11 mouse cellular contexts compared by ENCODE assay signal in the genomic region with DNA sequence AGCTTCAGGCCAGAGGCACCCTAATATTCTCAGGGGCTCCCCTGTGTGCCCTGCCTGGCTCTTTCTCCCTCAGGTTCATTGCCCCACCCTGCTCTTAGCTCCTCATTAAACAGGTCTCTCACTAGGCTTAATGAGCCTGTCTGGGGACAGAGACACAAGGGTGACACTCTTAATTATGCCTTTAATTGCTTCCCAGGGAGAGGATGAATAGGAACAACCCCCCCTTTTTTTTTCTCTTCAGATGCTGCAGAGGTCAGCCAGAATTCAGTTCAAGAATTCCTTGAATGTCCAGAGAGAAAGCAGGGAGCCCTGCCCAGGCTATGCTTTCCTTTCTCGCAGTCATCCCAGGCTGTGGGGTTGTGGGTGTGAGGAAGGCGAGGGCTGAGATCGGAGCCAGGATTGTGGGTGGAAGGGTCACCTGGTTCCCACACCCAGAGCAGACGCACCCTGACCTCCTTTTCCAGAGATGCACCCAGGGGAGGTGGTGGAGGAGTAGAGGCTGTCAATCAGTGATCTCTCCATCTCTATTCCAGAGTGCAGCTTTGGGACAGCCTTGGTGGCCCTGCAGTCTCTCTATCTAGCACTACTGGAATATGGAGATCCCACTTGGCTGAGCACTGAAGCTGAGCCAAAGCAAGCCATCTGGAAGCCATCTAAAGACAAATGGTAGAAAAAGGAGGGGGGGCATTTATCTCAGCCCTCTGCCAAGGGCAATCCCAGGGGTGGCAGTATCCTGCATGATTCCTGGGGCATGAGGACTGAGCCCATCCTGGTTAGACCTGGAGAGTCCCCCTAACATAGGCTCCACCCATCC. TPM values are rescaled to one million over a fixed set of nuclear protein-coding genes. Genes with fewer than 3 reads are reported as not detected.
DNase-seq lines count a peak whose midpoint lies in the region; ATAC-seq lines count a peak whose summit lies in the region.
"Had no signal": no experiment of that assay in that cellular context is flagged by ENCODE, and none has a peak within 500 bp of the region (broad histone marks: within the 10 kb centered on the region; RNA-seq: fewer than 3 reads in every experiment).

No protein-coding gene starts in this region.

- no peaks in the 10 kb centered on the region for H3K27me3 ChIP-seq in embryonic facial prominence, embryonic 13.5 days
- no peaks in the 10 kb centered on the region for H3K27me3 ChIP-seq in midbrain, embryonic 14.5 days (ENCODE audit: control insufficient read depth, insufficient read depth, low read length)
- H3K27me3 ChIP-seq: CH12.LX; midbrain, embryonic 12.5 days had no signal

- no peak overlapping the region for H3K4me3 ChIP-seq in embryonic facial prominence, embryonic 13.5 days
- H3K4me3 ChIP-seq in midbrain, embryonic 14.5 days (replicated peaks; ENCODE audit: low read depth, low read length): no peak overlapping the region
- H3K4me3 ChIP-seq: midbrain, embryonic 12.5 days had no signal

- H3K9ac ChIP-seq in embryonic facial prominence, embryonic 13.5 days: no peak overlapping the region
- no peak overlapping the region for H3K9ac ChIP-seq in midbrain, embryonic 14.5 days (replicated peaks; ENCODE audit: low read length)
- H3K9ac ChIP-seq: midbrain, embryonic 12.5 days had no signal

- intact Hi-C loops in heart, postnatal 25 days (cut with DNase I): no loop called here

- WGBS in embryonic facial prominence, embryonic 13.5 days: 83% methylated on average over 4 of the region's 4 CpGs
- WGBS in midbrain, embryonic 14.5 days: 85% methylated on average over 4 of the region's 4 CpGs

- no peaks in the 10 kb centered on the region for H3K9me3 ChIP-seq in embryonic facial prominence, embryonic 13.5 days
- no peaks in the 10 kb centered on the region for H3K9me3 ChIP-seq in midbrain, embryonic 14.5 days (ENCODE audit: control insufficient read depth, low read length)
- H3K9me3 ChIP-seq: midbrain, embryonic 12.5 days had no signal

- ATAC-seq in embryonic facial prominence, embryonic 13.5 days (ENCODE audit: insufficient number of reproducible peaks, insufficient read depth, low FRiP score, low TSS enrichment, low read depth): no peak
- ATAC-seq in midbrain, embryonic 14.5 days (ENCODE audit: low FRiP score, low TSS enrichment): peak; percentile 18; the same call in 1 of the 2 replicates

- H3K27ac ChIP-seq in embryonic facial prominence, embryonic 13.5 days: peak overlapping the region; percentile 34
- H3K27ac ChIP-seq in midbrain, embryonic 14.5 days (replicated peaks; ENCODE audit: low read depth, low read length): no peak overlapping the region
- H3K27ac ChIP-seq: midbrain, embryonic 12.5 days had no signal

- DNase-seq in kidney, adult 11 months: peak; percentile 38
- no peak for DNase-seq in kidney, adult 18-20 months
- peak; percentile 52 for DNase-seq in heart, postnatal 25 days (ENCODE audit: low spot score)
- DNase-seq in midbrain, embryonic 14.5 days: no peak
- DNase-seq in right cerebral cortex, postnatal 4 days: no peak
- DNase-seq in T-cell, adult 2 months (ENCODE audit: low spot score): no peak
- no peak for DNase-seq in thymus, postnatal 0 days (ENCODE audit: low spot score)

- peaks cover 60% of the 10 kb centered on the region for H3K36me3 ChIP-seq in embryonic facial prominence, embryonic 13.5 days
- H3K36me3 ChIP-seq in midbrain, embryonic 14.5 days (ENCODE audit: control insufficient read depth, insufficient read depth, low read length): peaks cover 37% of the 10 kb centered on the region

- H3K4me1 ChIP-seq in embryonic facial prominence, embryonic 13.5 days: peaks cover 60% of the 10 kb centered on the region
- H3K4me1 ChIP-seq in midbrain, embryonic 14.5 days (ENCODE audit: control insufficient read depth, insufficient read depth, low read length): no peaks in the 10 kb centered on the region

- H3K4me2 ChIP-seq in embryonic facial prominence, embryonic 13.5 days: no peak overlapping the region
- H3K4me2 ChIP-seq in midbrain, embryonic 14.5 days (ENCODE audit: low read length): no peak overlapping the region
- H3K4me2 ChIP-seq: midbrain, embryonic 12.5 days had no signal

RNA-seq across cellular contexts. Expression of a gene that starts 15.6 kb away (rescaled TPM):
- 1.5 and 1.7 TPM in 2 replicates for polyA plus RNA-seq in embryonic facial prominence, embryonic 13.5 days (2015; fragmentation: Nextera tagmentation; extraction: Ambion mirVana)
- total RNA-seq in heart, postnatal 25 days (2021): not detected
- 0.26 and 0.47 TPM in 2 replicates for polyA plus RNA-seq in midbrain, embryonic 14.5 days (2014; fragmentation: Nextera tagmentation; extraction: Ambion mirVana)
- 38.4 and 45.2 TPM in 2 replicates for polyA plus RNA-seq in thymus, postnatal 0 days (2015; fragmentation: Nextera tagmentation; extraction: Ambion mirVana)
- total RNA-seq: heart, postnatal 10 days had no signal

RNA-seq across cellular contexts. Expression of a gene that starts 26.2 kb away (rescaled TPM):
- polyA plus RNA-seq in embryonic facial prominence, embryonic 13.5 days (2015; fragmentation: Nextera tagmentation; extraction: Ambion mirVana): 108 and 119 TPM in 2 replicates
- 10 to 100 TPM; 12.5 to 17.7 TPM for total RNA-seq in heart, postnatal 25 days (2021)
- 45.4 and 49.5 TPM in 2 replicates for polyA plus RNA-seq in midbrain, embryonic 14.5 days (2014; fragmentation: Nextera tagmentation; extraction: Ambion mirVana)
- 37.0 and 38.7 TPM in 2 replicates for polyA plus RNA-seq in thymus, postnatal 0 days (2015; fragmentation: Nextera tagmentation; extraction: Ambion mirVana)

RNA-seq across cellular contexts. Expression of a gene that starts 41.2 kb away (rescaled TPM):
- 23.5 and 24.4 TPM in 2 replicates for polyA plus RNA-seq in embryonic facial prominence, embryonic 13.5 days (2015; fragmentation: Nextera tagmentation; extraction: Ambion mirVana)
- 1 to 10 TPM; 6.0 to 7.1 TPM for total RNA-seq in heart, postnatal 25 days (2021)
- polyA plus RNA-seq in midbrain, embryonic 14.5 days (2014; fragmentation: Nextera tagmentation; extraction: Ambion mirVana): 25.5 and 28.8 TPM in 2 replicates
- 15.7 and 17.0 TPM in 2 replicates for polyA plus RNA-seq in thymus, postnatal 0 days (2015; fragmentation: Nextera tagmentation; extraction: Ambion mirVana)

RNA-seq across cellular contexts. Expression of a gene that starts 41.5 kb away (rescaled TPM):
- 49.0 and 50.1 TPM in 2 replicates for polyA plus RNA-seq in embryonic facial prominence, embryonic 13.5 days (2015; fragmentation: Nextera tagmentation; extraction: Ambion mirVana)
- total RNA-seq in heart, postnatal 25 days (2021): 10 to 100 TPM; 13.9 to 15.0 TPM
- polyA plus RNA-seq in midbrain, embryonic 14.5 days (2014; fragmentation: Nextera tagmentation; extraction: Ambion mirVana): 42.9 and 46.1 TPM in 2 replicates
- 53.3 and 54.7 TPM in 2 replicates for polyA plus RNA-seq in thymus, postnatal 0 days (2015; fragmentation: Nextera tagmentation; extraction: Ambion mirVana)

Comparison
In these comparisons a context has a peak if more than half of its experiments do, and no peak if none do; other contexts are left out.
1. DNase-seq: peak in kidney, adult 11 months (single experiment) and heart, postnatal 25 days (single experiment); none in kidney, adult 18-20 months (single experiment), midbrain, embryonic 14.5 days (single experiment), right cerebral cortex, postnatal 4 days (single experiment), T-cell, adult 2 months (single experiment) and thymus, postnatal 0 days (single experiment).
2. RNA of a gene that starts 15.6 kb away (polyA plus RNA-seq): 38.4 to 45.2 TPM in thymus, postnatal 0 days; 1.5 to 1.7 TPM in embryonic facial prominence, embryonic 13.5 days and 0.26 to 0.47 TPM in midbrain, embryonic 14.5 days; every median in the first group is over 10 times any median in the second.